23 mouse cellular contexts compared by ENCODE assay signal in the genomic region with DNA sequence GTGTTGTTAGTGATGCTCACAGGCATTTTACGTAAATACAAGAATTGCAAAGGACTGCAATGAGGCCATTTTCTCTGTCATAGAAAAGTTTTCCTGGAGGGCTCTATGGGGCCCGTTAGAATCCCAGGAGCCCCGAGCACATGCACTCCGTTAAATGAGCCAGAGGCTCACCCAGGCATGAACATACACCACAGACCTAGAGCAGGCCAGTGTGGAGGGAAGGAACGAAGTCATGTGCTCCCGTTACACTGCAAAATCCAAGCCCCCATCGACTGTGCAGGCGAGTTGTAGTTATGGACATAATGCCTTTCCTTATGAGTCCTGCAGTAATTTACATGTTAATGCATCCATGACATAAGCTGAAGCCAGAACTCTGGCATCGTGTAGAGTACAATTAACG.
DNase-seq lines count a peak whose midpoint lies in the region; ATAC-seq lines count a peak whose summit lies in the region.
"Had no signal": no experiment of that assay in that cellular context is flagged by ENCODE, and none has a peak within 500 bp of the region (broad histone marks: within the 10 kb centered on the region; RNA-seq: fewer than 3 reads in every experiment).

No protein-coding gene starts in this region.

- H3K9me3 ChIP-seq in forebrain, embryonic 11.5 days (ENCODE audit: control insufficient read depth, low read length): no peaks in the 10 kb centered on the region
- no peaks in the 10 kb centered on the region for H3K9me3 ChIP-seq in forebrain, embryonic 10.5 days
- no peaks in the 10 kb centered on the region for H3K9me3 ChIP-seq in hindbrain, embryonic 14.5 days (ENCODE audit: control insufficient read depth, low read length)
- H3K9me3 ChIP-seq in hindbrain, embryonic 11.5 days (ENCODE audit: control insufficient read depth, low read length): no peaks in the 10 kb centered on the region
- H3K9me3 ChIP-seq in hindbrain, embryonic 16.5 days (ENCODE audit: control insufficient read depth, low read length): no peaks in the 10 kb centered on the region
- H3K9me3 ChIP-seq: limb, embryonic 13.5 days; liver, embryonic 12.5 days; stomach, embryonic 15.5 days had no signal

- no peak overlapping the region for H3K27ac ChIP-seq in forebrain, embryonic 11.5 days (ENCODE audit: low read depth, low read length)
- H3K27ac ChIP-seq in forebrain, embryonic 10.5 days: no peak overlapping the region
- no peak overlapping the region for H3K27ac ChIP-seq in hindbrain, embryonic 14.5 days
- H3K27ac ChIP-seq in hindbrain, embryonic 11.5 days (ENCODE audit: low read depth, low read length): no peak overlapping the region
- no peak overlapping the region for H3K27ac ChIP-seq in hindbrain, embryonic 16.5 days (ENCODE audit: low read depth, low read length)
- H3K27ac ChIP-seq: limb, embryonic 13.5 days; liver, embryonic 12.5 days; stomach, embryonic 15.5 days had no signal

- 0 out of 2 replicates have a peak, but pooled peaks cover 2% of the 10 kb centered on the region for H3K4me1 ChIP-seq in forebrain, embryonic 11.5 days (replicated peaks; ENCODE audit: control insufficient read depth, insufficient read depth, low read length)
- H3K4me1 ChIP-seq in forebrain, embryonic 10.5 days: peaks cover 10% of the 10 kb centered on the region
- peaks cover 5% of the 10 kb centered on the region; the same call in 1 of the 2 replicates for H3K4me1 ChIP-seq in hindbrain, embryonic 14.5 days (replicated peaks; ENCODE audit: control insufficient read depth, insufficient read depth, low read length)
- H3K4me1 ChIP-seq in hindbrain, embryonic 11.5 days (replicated peaks; ENCODE audit: control insufficient read depth, insufficient read depth, low read length): no peaks in the 10 kb centered on the region
- peaks cover 3% of the 10 kb centered on the region; the same call in 1 of the 2 replicates for H3K4me1 ChIP-seq in hindbrain, embryonic 16.5 days (ENCODE audit: control insufficient read depth, insufficient read depth, low read depth, low read length)
- H3K4me1 ChIP-seq: stomach, embryonic 15.5 days had no signal

- 0 out of 2 replicates have a peak, but pooled peaks have one; percentile 51 for ATAC-seq in forebrain, embryonic 11.5 days (replicated peaks; ENCODE audit: low FRiP score)
- ATAC-seq in hindbrain, embryonic 14.5 days (ENCODE audit: low FRiP score): 0 out of 2 replicates have a peak, but pooled peaks have one; percentile 31
- no peak for ATAC-seq in hindbrain, embryonic 11.5 days (ENCODE audit: low FRiP score)
- peak; percentile 62 for ATAC-seq in hindbrain, embryonic 16.5 days
- ATAC-seq in activated CD4-positive, CD25-positive, alpha-beta regulatory T cell, adult 4 months: no peak
- ATAC-seq: intestine, embryonic 16.5 days; liver, embryonic 12.5 days had no signal

- DNase-seq in forebrain, embryonic 11.5 days (ENCODE audit: low spot score): no peak
- DNase-seq in forebrain, embryonic 10.5 days (ENCODE audit: extremely low spot score, low spot score): no peak
- no peak for DNase-seq in hindbrain, embryonic 14.5 days (ENCODE audit: low spot score)
- no peak for DNase-seq in hindbrain, embryonic 11.5 days (ENCODE audit: low spot score)
- no peak for DNase-seq in ovary, adult 18-20 months (ENCODE audit: low spot score)
- DNase-seq: adrenal gland, postnatal 25 days; cerebellum, adult 9-10 months; gastrocnemius, postnatal 36 days; kidney, adult 9 months; kidney, postnatal 4 days; layer of hippocampus, adult 9-11 months; lung, adult 18-20 months; lung, postnatal 10 days; thymus, adult 18-20 months; thymus, postnatal 36 days had no signal

- 67% methylated on average over 10 of the region's 10 CpGs for WGBS in forebrain, embryonic 11.5 days
- 84% methylated on average over 10 of the region's 10 CpGs for WGBS in forebrain, embryonic 10.5 days
- 60% methylated on average over 10 of the region's 10 CpGs for WGBS in hindbrain, embryonic 14.5 days
- WGBS in hindbrain, embryonic 11.5 days: 82% methylated on average over 10 of the region's 10 CpGs
- 60% methylated on average over 10 of the region's 10 CpGs for WGBS in hindbrain, embryonic 16.5 days

- no peaks in the 10 kb centered on the region for H3K27me3 ChIP-seq in forebrain, embryonic 11.5 days (ENCODE audit: control insufficient read depth, insufficient read depth, low read length)
- no peaks in the 10 kb centered on the region for H3K27me3 ChIP-seq in forebrain, embryonic 10.5 days (ENCODE audit: poor library complexity, severe bottlenecking)
- H3K27me3 ChIP-seq in hindbrain, embryonic 14.5 days (ENCODE audit: control insufficient read depth, insufficient read depth, low read length): no peaks in the 10 kb centered on the region
- no peaks in the 10 kb centered on the region for H3K27me3 ChIP-seq in hindbrain, embryonic 11.5 days (ENCODE audit: control insufficient read depth, insufficient read depth, low read length)
- H3K27me3 ChIP-seq in hindbrain, embryonic 16.5 days (replicated peaks; ENCODE audit: control insufficient read depth, insufficient read depth, low read length): no peaks in the 10 kb centered on the region
- H3K27me3 ChIP-seq: limb, embryonic 13.5 days; liver, embryonic 12.5 days; stomach, embryonic 15.5 days had no signal

- no peaks in the 10 kb centered on the region for H3K36me3 ChIP-seq in forebrain, embryonic 11.5 days (ENCODE audit: control insufficient read depth, insufficient read depth, low read length)
- H3K36me3 ChIP-seq in forebrain, embryonic 10.5 days (replicated peaks): no peaks in the 10 kb centered on the region
- H3K36me3 ChIP-seq in hindbrain, embryonic 14.5 days (replicated peaks; ENCODE audit: control insufficient read depth, insufficient read depth): no peaks in the 10 kb centered on the region
- H3K36me3 ChIP-seq in hindbrain, embryonic 11.5 days (ENCODE audit: control insufficient read depth, insufficient read depth, low read length): no peaks in the 10 kb centered on the region
- no peaks in the 10 kb centered on the region for H3K36me3 ChIP-seq in hindbrain, embryonic 16.5 days (ENCODE audit: control insufficient read depth, insufficient read depth, low read length)
- H3K36me3 ChIP-seq: limb, embryonic 13.5 days; liver, embryonic 12.5 days; stomach, embryonic 15.5 days had no signal

- no peak overlapping the region for H3K9ac ChIP-seq in forebrain, embryonic 11.5 days (ENCODE audit: low read length)
- no peak overlapping the region for H3K9ac ChIP-seq in hindbrain, embryonic 14.5 days
- no peak overlapping the region for H3K9ac ChIP-seq in hindbrain, embryonic 11.5 days (ENCODE audit: low read depth, low read length)
- no peak overlapping the region for H3K9ac ChIP-seq in hindbrain, embryonic 16.5 days (ENCODE audit: low read depth, low read length)
- H3K9ac ChIP-seq: limb, embryonic 13.5 days; liver, embryonic 12.5 days; stomach, embryonic 15.5 days had no signal

- H3K4me3 ChIP-seq in forebrain, embryonic 11.5 days (ENCODE audit: low read depth, low read length): no peak overlapping the region
- no peak overlapping the region for H3K4me3 ChIP-seq in forebrain, embryonic 10.5 days
- no peak overlapping the region for H3K4me3 ChIP-seq in hindbrain, embryonic 14.5 days (replicated peaks; ENCODE audit: low read length)
- no peak overlapping the region for H3K4me3 ChIP-seq in hindbrain, embryonic 11.5 days (ENCODE audit: low read depth, low read length)
- H3K4me3 ChIP-seq in hindbrain, embryonic 16.5 days (ENCODE audit: low read length): no peak overlapping the region
- H3K4me3 ChIP-seq: limb, embryonic 13.5 days; liver, embryonic 12.5 days; stomach, embryonic 15.5 days had no signal

- H3K4me2 ChIP-seq in forebrain, embryonic 11.5 days (ENCODE audit: low read depth, low read length, severe bottlenecking): no peak overlapping the region
- no peak overlapping the region for H3K4me2 ChIP-seq in hindbrain, embryonic 14.5 days (replicated peaks)
- H3K4me2 ChIP-seq in hindbrain, embryonic 11.5 days (replicated peaks; ENCODE audit: low read depth, low read length): no peak overlapping the region
- no peak overlapping the region for H3K4me2 ChIP-seq in hindbrain, embryonic 16.5 days (ENCODE audit: low read length)
- H3K4me2 ChIP-seq: heart, embryonic 11.5 days; limb, embryonic 13.5 days; liver, embryonic 12.5 days; midbrain, embryonic 11.5 days; stomach, embryonic 15.5 days had no signal

Comparison
In these comparisons a context has a peak if more than half of its experiments do, and no peak if none do; other contexts are left out.
1. ATAC-seq: peak in forebrain, embryonic 11.5 days (single experiment), hindbrain, embryonic 14.5 days (single experiment) and hindbrain, embryonic 16.5 days (single experiment); none in hindbrain, embryonic 11.5 days (single experiment) and activated CD4-positive, CD25-positive, alpha-beta regulatory T cell, adult 4 months (single experiment).